Mouse (Mus musculus) heart, embryonic 14.5 days (tissue): Measurements from ENCODE around the gene Myh11. TPM values are rescaled to one million over a fixed set of nuclear protein-coding genes. Genes with fewer than 3 reads are reported as not detected.

ENCODE experiments used
- ATAC-seq: fragments of 200-750 bp; cut with Nextera tagmentation; 2 replicates; pipeline ENCODE4 v1.8.0; 2017; ENCODE audit warnings: low read depth, moderate TSS enrichment; ENCODE audit not compliant: insufficient number of reproducible peaks, insufficient read depth, low FRiP score
- H3K27ac ChIP-seq, 2 experiments: fragments of 200-500 bp in 1 of 2; fragments of 300-500 bp in 1 of 2; sonication (generic) in 1 of 2; replicated peaks in 1 of 2; 2 replicates each; pipeline ENCODE4 v1.5.1; 2012 to 2014; ENCODE audit warnings: low read depth in 2 of 2, low read length in 2 of 2, control low read depth in 1 of 2, mild to moderate bottlenecking in 1 of 2, mixed read lengths in 1 of 2; ENCODE audit not compliant: control insufficient read depth in 1 of 2, insufficient read depth in 1 of 2
- H3K27me3 ChIP-seq: fragments of 300-500 bp; sonication (generic); 2 replicates; pipeline ENCODE4 v1.6.1; 2014; ENCODE audit warnings: mild to moderate bottlenecking, low read length, control low read depth; ENCODE audit not compliant: control insufficient read depth, insufficient read depth
- H3K36me3 ChIP-seq: fragments of 300-500 bp; sonication (generic); 2 replicates; pipeline ENCODE4 v1.6.1; 2014; ENCODE audit warnings: mild to moderate bottlenecking, control low read depth, low read length, mixed read lengths; ENCODE audit not compliant: control insufficient read depth, insufficient read depth
- H3K4me1 ChIP-seq, 2 experiments: fragments of 200-500 bp in 1 of 2; fragments of 300-500 bp in 1 of 2; sonication (generic) in 1 of 2; 2 replicates each; pipeline ENCODE4 v1.6.1; 2012 to 2014; ENCODE audit warnings: low read length in 2 of 2, control low read depth in 1 of 2, mixed read lengths in 1 of 2; ENCODE audit not compliant: control insufficient read depth in 2 of 2, insufficient read depth in 2 of 2
- H3K4me2 ChIP-seq: fragments of 300-500 bp; sonication (generic); 2 replicates; pipeline ENCODE4 v1.6.1; 2014; ENCODE audit warnings: mild to moderate bottlenecking, low read length
- H3K4me3 ChIP-seq, 2 experiments: fragments of 200-500 bp in 1 of 2; fragments of 300-500 bp in 1 of 2; sonication (generic) in 1 of 2; 2 replicates each; pipeline ENCODE4 v1.5.1; 2012 to 2014; ENCODE audit warnings: low read length in 2 of 2, mild to moderate bottlenecking in 2 of 2, control low read depth in 1 of 2, low read depth in 1 of 2, moderate library complexity in 1 of 2; ENCODE audit not compliant: control insufficient read depth in 1 of 2, insufficient read depth in 1 of 2
- H3K9ac ChIP-seq: fragments of 300-500 bp; sonication (generic); 2 replicates; pipeline ENCODE4 v1.6.1; 2014; ENCODE audit warnings: mild to moderate bottlenecking, low read length
- H3K9me3 ChIP-seq: fragments of 300-500 bp; sonication (generic); 2 replicates; pipeline ENCODE4 v1.6.1; 2016; ENCODE audit warnings: low read length, control low read depth; ENCODE audit not compliant: control insufficient read depth
- WGBS: fragments of 180-500 bp; shearing (Covaris S2); extraction: QIAGEN DNeasy Blood & Tissue Kit; methylation state at CpG from one replicate; pipeline ENCODE4 v1.1.7; 2014; 5-methylcytosine and 5-hydroxymethylcytosine counted together
- polyA plus RNA-seq: library from polyadenylated mRNA; unstranded; fragments of >200 nt; fragmentation: Nextera tagmentation; extraction: Ambion mirVana; gene quantifications from 2 replicates; pipeline ENCODE4 v1.2.1, GENCODE M21; 2014

Myh11 gene
- polyA plus RNA-seq, 1 experiment from 2014 or later: 1.9 TPM

DNA sequence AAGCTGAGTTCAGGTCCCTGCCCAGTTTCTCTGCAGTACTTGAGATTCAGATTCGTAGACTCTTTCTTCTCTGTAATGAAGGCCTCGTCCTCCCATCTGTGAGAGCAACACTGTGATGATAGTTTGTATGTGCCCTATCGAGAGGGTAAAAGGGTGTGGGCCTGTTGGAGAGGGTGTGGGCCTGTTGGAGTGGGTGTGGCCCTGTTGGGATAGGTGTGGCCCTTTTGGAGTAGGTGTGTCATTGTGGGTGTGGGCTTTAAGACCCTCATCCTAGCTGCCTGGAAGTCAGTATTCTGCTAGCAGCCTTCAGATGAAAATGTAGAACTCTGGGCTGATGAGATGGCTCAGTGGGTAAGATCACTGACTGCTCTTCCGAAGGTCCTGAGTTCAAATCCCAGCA is 124.7 kb downstream of the Myh11 start:
- Histone ChIP-seq H3K4me1 (peaks cover 0 to 20% of the 10 kb centered on the region in 2 experiments; a peak in 3 of 4 replicates), H3K36me3 (peaks cover 41% of the 10 kb centered on the region), H3K27me3 (no peaks in the 10 kb centered on the region), H3K9ac (no peak overlapping the region), H3K4me2 (no peak overlapping the region), H3K4me3 (no peak overlapping the region), H3K9me3 (no peaks in the 10 kb centered on the region), H3K27ac (no peak overlapping the region)
- ATAC-seq: no peak
- 80% methylated on average over 4 of the region's 4 CpGs for WGBS

DNA sequence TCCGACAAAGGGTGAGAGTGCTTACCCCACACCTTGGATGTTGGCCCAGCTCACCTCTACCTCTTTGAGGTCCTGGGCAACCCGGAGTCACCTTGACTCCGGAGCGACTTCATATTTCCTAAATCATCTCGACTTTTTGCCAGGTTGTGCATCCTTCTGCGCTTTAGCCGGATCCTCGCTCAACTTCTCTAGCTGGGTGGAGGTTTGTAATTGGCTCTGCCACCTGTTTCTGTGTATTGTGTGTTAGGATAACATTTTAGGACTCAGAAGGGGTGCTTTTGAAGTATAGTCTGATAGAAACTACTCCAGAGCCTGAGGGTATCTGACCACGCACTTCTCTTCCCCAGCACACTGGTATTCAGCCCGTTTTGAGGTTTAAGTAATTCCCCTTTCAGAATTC is 127.4 kb downstream of the Myh11 start:
- peak overlapping the region; percentile 88 for H3K9ac ChIP-seq
- 3% methylated on average over 10 of the region's 10 CpGs for WGBS
- no peaks in the 10 kb centered on the region for H3K9me3 ChIP-seq
- ATAC-seq: no peak
- H3K4me3 ChIP-seq: peak overlapping the region; percentile 61 to 72
- no peaks in the 10 kb centered on the region for H3K27me3 ChIP-seq
- peaks cover 14% of the 10 kb centered on the region for H3K36me3 ChIP-seq
- H3K27ac ChIP-seq: peak overlapping the region in 1 of 2 experiments; percentile 82; a peak in 2 of 4 replicates
- H3K4me2 ChIP-seq: peak overlapping the region; percentile 71
- peaks cover 0 to 20% of the 10 kb centered on the region in 2 experiments; a peak in 3 of 4 replicates for H3K4me1 ChIP-seq

DNA sequence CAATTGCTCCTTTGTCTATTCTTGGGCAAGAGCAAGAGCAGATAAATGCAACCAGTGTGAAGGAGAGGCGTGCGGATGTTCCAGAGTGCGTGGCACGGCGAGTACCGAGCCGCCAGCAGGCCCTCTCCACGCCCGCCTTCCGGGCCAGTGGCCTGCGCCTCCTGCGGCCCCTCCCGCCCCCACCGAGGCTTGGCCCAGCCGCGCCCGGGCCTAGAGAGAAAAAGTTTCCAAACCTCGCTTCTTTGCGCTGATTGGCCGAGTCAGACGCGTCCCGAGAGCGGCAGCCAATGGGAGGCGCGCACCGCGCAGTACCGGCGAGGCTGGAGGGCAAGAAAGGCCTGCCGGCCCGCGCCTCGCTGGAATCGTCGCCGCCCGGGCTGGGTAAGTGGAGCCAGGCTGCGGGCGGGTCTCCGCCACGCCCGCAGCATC is 128.2 kb downstream of the Myh11 start, which contains the start of the genes Nde1 and Marf1:
TSS of gene Nde1 (plus strand) at position 288 of the 429 bp plus-strand sequence.
TSS of gene Marf1 (minus strand) at position 364 of the 429 bp plus-strand sequence.
- WGBS: under 1% methylated on average over 39 of the region's 43 CpGs
- H3K27me3 ChIP-seq: no peaks in the 10 kb centered on the region
- ATAC-seq: peak; percentile 83

DNA sequence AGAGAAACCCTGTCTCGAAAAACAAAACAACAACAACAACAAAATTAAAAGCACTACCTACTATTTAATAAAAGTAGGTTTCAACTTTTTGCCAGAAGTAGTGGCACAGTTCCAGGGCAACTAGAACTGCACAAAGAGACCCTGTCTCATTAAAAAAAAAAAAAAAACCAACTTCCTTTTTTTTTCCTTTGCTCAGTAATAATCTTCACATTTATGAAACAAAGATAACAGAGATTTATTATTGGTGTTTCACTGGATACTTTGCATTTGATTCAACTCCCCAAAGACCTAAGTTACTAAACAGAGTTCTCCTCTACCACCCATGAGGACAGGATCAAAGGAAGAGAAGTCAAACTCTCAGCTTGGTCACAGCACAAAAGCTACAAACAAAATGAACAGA is 130.2 kb downstream of the Myh11 start:
- Histone ChIP-seq H3K9ac (no peak overlapping the region), H3K4me2 (no peak overlapping the region), H3K36me3 (no peaks in the 10 kb centered on the region), H3K4me1 (peaks cover 0 to 29% of the 10 kb centered on the region in 2 experiments; a peak in 3 of 4 replicates), H3K4me3 (no peak overlapping the region), H3K9me3 (no peaks in the 10 kb centered on the region), H3K27me3 (no peaks in the 10 kb centered on the region), H3K27ac (no peak overlapping the region)
- no peak for ATAC-seq
- 75% methylated on average over 1 of the region's 1 CpGs for WGBS

More for the DNA sequence above, 128.2 kb downstream of the Myh11 start, which contains the start of the genes Nde1 and Marf1:
- Histone ChIP-seq H3K9ac (peak within 1 kb of the TSS; percentile 88), H3K36me3 (peaks cover 6% of the 10 kb centered on the region), H3K4me2 (peak within 1 kb of the TSS; percentile 71), H3K4me1 (peaks cover 0 to 25% of the 10 kb centered on the region in 2 experiments; a peak in 3 of 4 replicates), H3K9me3 (no peaks in the 10 kb centered on the region), H3K27ac (peak within 1 kb of the TSS; percentile 55 to 82), H3K4me3 (peak within 1 kb of the TSS; percentile 61 to 72)

DNA sequence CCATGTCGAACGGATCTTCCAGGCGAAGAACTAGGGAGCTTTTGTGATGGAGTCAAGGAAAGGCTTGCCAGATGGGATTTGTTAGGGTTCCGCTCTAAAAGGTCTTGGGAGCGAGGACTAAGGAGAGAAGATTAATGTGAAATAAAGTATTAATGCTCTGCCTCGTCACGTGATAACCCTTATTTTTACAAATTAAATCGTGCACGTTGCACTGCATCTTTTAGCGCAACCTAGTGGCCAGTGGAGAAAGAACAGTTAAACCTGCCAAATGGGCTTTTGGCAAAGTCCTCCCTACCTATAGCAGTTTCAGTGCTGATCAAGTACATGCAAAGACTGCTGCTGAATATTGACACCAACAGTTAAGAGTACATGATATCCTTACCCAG is 131.4 kb downstream of the Myh11 start:
- Histone ChIP-seq H3K4me1 (peaks cover 0 to 20% of the 10 kb centered on the region in 2 experiments; a peak in 3 of 4 replicates), H3K9ac (peak overlapping the region; percentile 85), H3K36me3 (no peaks in the 10 kb centered on the region), H3K4me3 (peak overlapping the region; percentile 59 to 88), H3K9me3 (no peaks in the 10 kb centered on the region), H3K27ac (peak overlapping the region; percentile 95 to 96), H3K4me2 (peak overlapping the region; percentile 66), H3K27me3 (no peaks in the 10 kb centered on the region)
- no peak for ATAC-seq
- under 1% methylated on average over 10 of the region's 10 CpGs for WGBS

DNA sequence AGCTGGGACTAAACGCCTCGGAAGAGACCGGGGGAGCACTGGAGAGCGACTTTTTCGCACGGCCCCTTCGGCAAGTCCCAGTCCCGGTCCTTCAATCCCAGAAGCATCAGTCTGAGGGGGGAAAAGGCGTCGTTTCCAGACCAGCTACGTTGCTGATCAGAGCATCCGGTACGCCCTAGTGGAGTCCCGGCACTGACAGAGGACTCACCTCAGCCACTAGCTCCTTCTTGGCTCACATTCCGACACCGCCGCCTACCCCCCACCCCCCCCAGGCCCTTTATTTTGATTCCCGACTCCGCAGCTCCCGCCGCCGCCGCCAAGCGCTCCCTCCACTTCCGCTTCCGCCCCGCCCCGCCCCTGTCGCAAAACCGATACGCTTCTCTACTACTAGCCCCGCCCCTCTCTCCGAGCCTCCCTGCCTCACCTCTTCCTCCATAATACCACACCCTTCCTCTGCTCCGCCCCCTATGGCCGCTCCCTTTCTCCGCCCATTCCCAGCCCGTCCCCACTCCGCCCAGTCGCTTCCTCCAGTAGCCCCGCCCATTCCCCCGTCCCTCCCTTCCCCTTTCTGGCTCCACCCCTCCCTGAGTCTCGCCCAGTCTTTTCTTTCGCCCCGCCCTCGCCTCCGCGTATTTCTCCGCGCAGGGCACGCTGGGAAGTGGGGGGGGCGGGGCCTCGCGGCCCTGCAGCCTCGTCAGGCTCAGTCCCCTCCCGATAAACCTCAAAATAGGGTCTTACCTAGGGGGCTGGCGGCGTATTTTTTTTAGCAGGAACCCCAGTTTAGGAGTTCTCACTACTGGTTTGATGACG is 132.0 kb downstream of the Myh11 start:
- Histone ChIP-seq H3K36me3 (no peaks in the 10 kb centered on the region), H3K9ac (peak overlapping the region; percentile 91), H3K27me3 (no peaks in the 10 kb centered on the region), H3K4me2 (peak overlapping the region; percentile 87), H3K4me1 (peaks cover 0 to 14% of the 10 kb centered on the region in 2 experiments; a peak in 3 of 4 replicates), H3K27ac (peak overlapping the region; percentile 95 to 96), H3K9me3 (no peaks in the 10 kb centered on the region), H3K4me3 (peak overlapping the region; percentile 88 to 96)
- peak; percentile 97 for ATAC-seq
- WGBS: under 1% methylated on average over 58 of the region's 58 CpGs

DNA sequence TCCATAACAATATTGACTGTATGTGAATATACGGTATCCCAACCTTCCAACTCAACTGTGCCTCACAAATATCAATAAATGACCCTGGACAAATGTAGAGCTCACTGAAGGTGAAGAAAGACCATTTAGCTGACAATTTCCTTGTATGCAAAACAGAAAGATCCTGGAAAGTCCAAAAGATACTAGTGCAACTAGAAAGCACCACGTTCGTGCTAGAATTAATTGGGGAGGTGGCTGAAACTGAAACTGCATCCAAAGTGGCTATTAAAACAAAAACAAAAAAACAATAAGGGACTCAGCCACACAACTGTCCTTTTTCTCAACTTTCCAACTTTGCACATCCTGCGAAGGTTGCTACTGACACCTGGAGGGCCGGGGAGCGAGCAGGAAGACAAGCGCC is 132.6 kb downstream of the Myh11 start:
- ATAC-seq: no peak
- Histone ChIP-seq H3K9me3 (no peaks in the 10 kb centered on the region), H3K4me3 (peak overlapping the region; percentile 88 to 96), H3K27ac (peak overlapping the region; percentile 75 to 82), H3K4me1 (peaks cover 0 to 9% of the 10 kb centered on the region in 2 experiments; a peak in 3 of 4 replicates), H3K36me3 (0 out of 2 replicates have a peak, but pooled peaks cover 2% of the 10 kb centered on the region), H3K9ac (peak overlapping the region; percentile 91), H3K27me3 (no peaks in the 10 kb centered on the region), H3K4me2 (peak overlapping the region; percentile 87)
- WGBS: 10% methylated on average over 7 of the region's 7 CpGs
